Mouse (Mus musculus) heart, embryonic 14.5 days (tissue): ENCODE data around the gene Ptprk. TPM values are rescaled to one million over a fixed set of nuclear protein-coding genes. Genes with fewer than 3 reads are reported as not detected.

Source experiments
- ATAC-seq: fragments of 200-750 bp; cut with Nextera tagmentation; 2 replicates; pipeline ENCODE4 v1.8.0; 2017; ENCODE audit warnings: low read depth, moderate TSS enrichment; ENCODE audit not compliant: insufficient number of reproducible peaks, insufficient read depth, low FRiP score
- H3K27ac ChIP-seq, 2 experiments: fragments of 200-500 bp in 1 of 2; fragments of 300-500 bp in 1 of 2; sonication (generic) in 1 of 2; replicated peaks in 1 of 2; 2 replicates each; pipeline ENCODE4 v1.5.1; 2012 to 2014; ENCODE audit warnings: low read depth in 2 of 2, low read length in 2 of 2, control low read depth in 1 of 2, mild to moderate bottlenecking in 1 of 2, mixed read lengths in 1 of 2; ENCODE audit not compliant: control insufficient read depth in 1 of 2, insufficient read depth in 1 of 2
- H3K27me3 ChIP-seq: fragments of 300-500 bp; sonication (generic); 2 replicates; pipeline ENCODE4 v1.6.1; 2014; ENCODE audit warnings: mild to moderate bottlenecking, low read length, control low read depth; ENCODE audit not compliant: control insufficient read depth, insufficient read depth
- H3K36me3 ChIP-seq: fragments of 300-500 bp; sonication (generic); 2 replicates; pipeline ENCODE4 v1.6.1; 2014; ENCODE audit warnings: mild to moderate bottlenecking, control low read depth, low read length, mixed read lengths; ENCODE audit not compliant: control insufficient read depth, insufficient read depth
- H3K4me1 ChIP-seq, 2 experiments: fragments of 200-500 bp in 1 of 2; fragments of 300-500 bp in 1 of 2; sonication (generic) in 1 of 2; 2 replicates each; pipeline ENCODE4 v1.6.1; 2012 to 2014; ENCODE audit warnings: low read length in 2 of 2, control low read depth in 1 of 2, mixed read lengths in 1 of 2; ENCODE audit not compliant: control insufficient read depth in 2 of 2, insufficient read depth in 2 of 2
- H3K4me2 ChIP-seq: fragments of 300-500 bp; sonication (generic); 2 replicates; pipeline ENCODE4 v1.6.1; 2014; ENCODE audit warnings: mild to moderate bottlenecking, low read length
- H3K4me3 ChIP-seq, 2 experiments: fragments of 200-500 bp in 1 of 2; fragments of 300-500 bp in 1 of 2; sonication (generic) in 1 of 2; 2 replicates each; pipeline ENCODE4 v1.5.1; 2012 to 2014; ENCODE audit warnings: low read length in 2 of 2, mild to moderate bottlenecking in 2 of 2, control low read depth in 1 of 2, low read depth in 1 of 2, moderate library complexity in 1 of 2; ENCODE audit not compliant: control insufficient read depth in 1 of 2, insufficient read depth in 1 of 2
- H3K9ac ChIP-seq: fragments of 300-500 bp; sonication (generic); 2 replicates; pipeline ENCODE4 v1.6.1; 2014; ENCODE audit warnings: mild to moderate bottlenecking, low read length
- H3K9me3 ChIP-seq: fragments of 300-500 bp; sonication (generic); 2 replicates; pipeline ENCODE4 v1.6.1; 2016; ENCODE audit warnings: low read length, control low read depth; ENCODE audit not compliant: control insufficient read depth
- WGBS: fragments of 180-500 bp; shearing (Covaris S2); extraction: QIAGEN DNeasy Blood & Tissue Kit; methylation state at CpG from one replicate; pipeline ENCODE4 v1.1.7; 2014; 5-methylcytosine and 5-hydroxymethylcytosine counted together
- polyA plus RNA-seq: library from polyadenylated mRNA; unstranded; fragments of >200 nt; fragmentation: Nextera tagmentation; extraction: Ambion mirVana; gene quantifications from 2 replicates; pipeline ENCODE4 v1.2.1, GENCODE M21; 2014

The Ptprk gene
- polyA plus RNA-seq, 1 experiment from 2014 or later = 43.6 TPM

DNA sequence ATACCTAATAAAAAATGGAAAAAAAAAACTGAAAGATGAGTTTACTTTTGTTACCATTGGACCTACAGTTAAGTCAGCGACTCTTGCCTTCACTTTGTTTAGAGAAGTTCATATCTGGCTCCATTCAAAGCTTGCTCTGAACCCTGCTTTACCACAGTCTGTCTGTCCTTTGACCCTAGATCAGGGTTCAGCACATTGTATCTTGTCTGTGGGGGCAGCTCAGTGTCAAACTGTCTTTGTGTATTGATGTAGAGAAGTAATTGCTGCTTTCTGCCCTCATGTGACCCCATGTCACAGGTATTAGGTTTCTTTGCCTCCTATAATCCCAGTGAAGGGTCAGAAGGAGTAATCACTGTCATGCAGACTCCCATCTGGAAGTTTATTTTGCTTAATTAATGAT is 222.9 kb downstream of the Ptprk start:
- Histone ChIP-seq H3K4me3 (no peak overlapping the region), H3K4me2 (no peak overlapping the region), H3K27me3 (no peaks in the 10 kb centered on the region), H3K4me1 (0 out of 4 replicates have a peak, but pooled peaks cover 0 to 3% of the 10 kb centered on the region in 2 experiments), H3K27ac (no peak overlapping the region), H3K9me3 (no peaks in the 10 kb centered on the region), H3K9ac (no peak overlapping the region), H3K36me3 (no peaks in the 10 kb centered on the region)
- ATAC-seq = no peak
- 78% methylated on average over 1 of the region's 1 CpGs for WGBS

DNA sequence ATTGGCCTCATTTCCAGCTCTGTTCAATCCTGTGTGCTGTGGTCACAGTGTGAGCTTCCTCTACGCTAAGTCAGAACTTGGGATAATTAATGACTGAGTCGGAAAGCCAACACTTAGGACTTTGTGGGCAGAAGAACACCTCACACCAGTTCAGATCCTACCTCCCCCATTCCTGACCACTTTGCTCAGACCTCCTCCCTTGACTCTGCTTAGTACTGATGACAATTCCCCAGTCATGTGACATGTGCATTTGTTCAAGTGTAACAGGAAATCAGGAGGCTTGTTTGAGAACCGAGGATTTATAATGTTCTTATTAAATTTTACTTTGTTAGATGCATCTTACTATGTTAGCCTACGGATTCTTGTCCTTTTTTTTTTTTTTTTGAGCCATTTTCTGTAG is 224.6 kb downstream of the Ptprk start:
- H3K27ac ChIP-seq = no peak overlapping the region
- WGBS = 87% methylated on average over 4 of the region's 4 CpGs
- no peak overlapping the region for H3K9ac ChIP-seq
- no peaks in the 10 kb centered on the region for H3K36me3 ChIP-seq
- no peaks in the 10 kb centered on the region for H3K27me3 ChIP-seq
- no peak for ATAC-seq
- H3K4me1 ChIP-seq = 0 out of 4 replicates have a peak, but pooled peaks cover 0 to 3% of the 10 kb centered on the region in 2 experiments
- no peaks in the 10 kb centered on the region for H3K9me3 ChIP-seq
- H3K4me3 ChIP-seq = no peak overlapping the region
- no peak overlapping the region for H3K4me2 ChIP-seq

DNA sequence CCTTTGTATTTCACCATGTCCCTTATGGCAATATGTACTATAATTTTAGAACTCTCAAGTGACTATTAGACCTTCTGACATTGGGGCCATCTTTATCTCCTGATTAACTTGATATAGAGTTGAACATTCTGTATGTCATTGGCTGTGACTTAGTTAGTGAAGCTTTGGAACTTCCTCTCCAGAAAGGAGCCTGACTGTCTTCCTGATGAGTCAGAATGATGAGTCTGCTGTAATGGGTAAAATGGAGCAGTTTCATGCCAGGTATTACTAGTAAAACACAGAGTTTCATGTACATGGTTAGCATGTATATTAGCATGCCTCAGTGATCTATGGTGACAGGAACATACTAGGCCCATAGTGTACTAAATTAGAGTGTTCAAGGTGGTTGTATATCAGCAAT is 229.2 kb downstream of the Ptprk start:
- no peak for ATAC-seq
- H3K9ac ChIP-seq = no peak overlapping the region

DNA sequence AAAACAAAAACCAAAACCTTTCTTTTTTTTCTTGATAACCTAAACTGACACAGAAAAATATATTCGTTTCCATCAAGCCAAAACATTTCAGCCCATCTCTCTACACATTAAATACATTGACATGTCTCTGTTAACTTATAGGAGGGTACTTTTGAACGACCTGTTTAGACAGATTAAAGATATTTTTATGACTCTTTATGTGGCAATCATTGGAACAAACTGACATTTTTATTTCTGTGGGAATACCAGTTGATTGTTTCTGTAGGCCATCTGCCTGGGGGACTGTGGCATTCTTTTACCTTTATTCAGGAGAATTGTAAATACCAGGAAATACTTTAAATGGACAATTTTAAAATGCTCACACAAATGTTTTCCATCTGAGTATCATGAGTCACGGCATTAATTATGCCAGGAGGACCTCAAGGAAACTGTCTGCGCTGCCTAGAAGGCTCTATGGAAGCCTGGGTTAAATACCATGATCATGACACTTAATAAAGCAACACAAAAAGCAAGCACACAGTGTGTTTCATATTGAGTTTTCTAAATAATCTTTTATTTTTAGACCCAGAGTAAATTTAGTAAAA is 229.8 kb downstream of the Ptprk start:
- WGBS = 78% methylated on average over 4 of the region's 4 CpGs

More for the DNA sequence above, 229.2 kb downstream of the Ptprk start:
- H3K27ac ChIP-seq = no peak overlapping the region
- no peak overlapping the region for H3K4me2 ChIP-seq
- no peaks in the 10 kb centered on the region for H3K36me3 ChIP-seq
- no peaks in the 10 kb centered on the region for H3K27me3 ChIP-seq
- H3K4me3 ChIP-seq = no peak overlapping the region
- no peaks in the 10 kb centered on the region for H3K9me3 ChIP-seq
- peaks cover 4 to 8% of the 10 kb centered on the region in 2 experiments for H3K4me1 ChIP-seq

DNA sequence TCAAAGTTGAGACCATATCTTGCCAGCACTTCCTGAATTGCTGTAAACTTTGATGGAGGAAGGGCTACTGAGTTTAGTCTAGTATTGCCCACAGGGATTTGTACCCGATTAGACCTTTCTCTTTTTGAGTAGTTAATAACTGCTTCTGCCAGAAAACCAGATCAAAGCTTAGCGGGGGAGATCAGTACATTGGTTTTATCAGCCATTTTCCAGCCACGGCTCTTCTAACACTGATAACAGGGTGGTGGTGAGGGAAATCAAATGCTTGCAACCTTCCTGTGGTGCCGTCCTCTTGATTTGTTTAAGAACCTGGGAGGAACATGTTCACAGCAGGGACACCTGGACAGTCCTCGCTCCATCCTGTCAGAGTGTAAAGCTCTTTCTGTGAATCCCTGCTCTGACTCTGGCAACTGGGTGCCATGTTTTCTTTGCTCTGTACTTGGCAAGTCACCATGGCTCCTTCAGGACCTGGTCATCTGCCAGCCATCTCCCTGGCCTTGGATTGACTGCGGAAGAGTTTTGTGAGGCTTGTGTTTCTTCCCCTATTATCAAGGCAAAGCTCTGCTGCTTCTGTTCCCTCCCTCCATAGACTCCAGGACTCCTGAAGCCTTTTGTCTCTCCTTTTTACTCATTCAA is 231.9 kb downstream of the Ptprk start:
- Histone ChIP-seq H3K4me3 (no peak overlapping the region), H3K27me3 (no peaks in the 10 kb centered on the region), H3K9ac (no peak overlapping the region), H3K4me1 (peaks cover 4 to 11% of the 10 kb centered on the region in 2 experiments), H3K4me2 (no peak overlapping the region), H3K36me3 (no peaks in the 10 kb centered on the region), H3K9me3 (no peaks in the 10 kb centered on the region), H3K27ac (peak overlapping the region in 1 of 2 experiments; percentile 20; a peak in 1 of 4 replicates)
- no peak for ATAC-seq
- WGBS = 15% methylated on average over 6 of the region's 6 CpGs

More for the DNA sequence above, 229.8 kb downstream of the Ptprk start:
- peaks cover 4 to 8% of the 10 kb centered on the region in 2 experiments for H3K4me1 ChIP-seq
- no peaks in the 10 kb centered on the region for H3K9me3 ChIP-seq
- H3K9ac ChIP-seq = no peak overlapping the region
- H3K4me2 ChIP-seq = no peak overlapping the region
- H3K27ac ChIP-seq = no peak overlapping the region
- no peaks in the 10 kb centered on the region for H3K27me3 ChIP-seq
- ATAC-seq = no peak
- no peaks in the 10 kb centered on the region for H3K36me3 ChIP-seq
- H3K4me3 ChIP-seq = no peak overlapping the region

DNA sequence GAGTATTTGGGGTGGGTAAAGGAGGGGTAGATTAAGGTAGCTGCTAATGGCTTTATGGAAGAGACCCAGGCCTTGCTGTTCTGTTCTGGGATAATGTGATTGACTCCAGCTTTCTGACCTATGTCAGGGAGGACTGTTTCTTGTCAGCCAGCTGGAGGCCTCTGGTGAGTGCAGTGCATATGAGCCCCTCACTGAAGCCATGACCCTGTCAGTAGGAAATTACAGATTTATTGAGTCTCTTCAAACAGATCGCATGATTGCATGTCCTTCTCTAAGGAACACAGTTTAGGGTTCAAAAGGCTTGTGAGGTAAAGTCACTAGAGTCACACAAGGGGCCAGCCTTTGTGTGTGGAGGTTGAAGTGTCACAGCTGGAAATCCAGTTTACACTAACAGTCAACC is 236.7 kb downstream of the Ptprk start:
- no peaks in the 10 kb centered on the region for H3K9me3 ChIP-seq
- H3K4me3 ChIP-seq = no peak overlapping the region
- H3K4me2 ChIP-seq = no peak overlapping the region
- H3K9ac ChIP-seq = no peak overlapping the region
- peaks cover 4 to 12% of the 10 kb centered on the region in 2 experiments for H3K4me1 ChIP-seq
- ATAC-seq = no peak
- H3K36me3 ChIP-seq = no peaks in the 10 kb centered on the region
- H3K27me3 ChIP-seq = no peaks in the 10 kb centered on the region
- 43% methylated on average over 1 of the region's 1 CpGs for WGBS
- no peak overlapping the region for H3K27ac ChIP-seq

DNA sequence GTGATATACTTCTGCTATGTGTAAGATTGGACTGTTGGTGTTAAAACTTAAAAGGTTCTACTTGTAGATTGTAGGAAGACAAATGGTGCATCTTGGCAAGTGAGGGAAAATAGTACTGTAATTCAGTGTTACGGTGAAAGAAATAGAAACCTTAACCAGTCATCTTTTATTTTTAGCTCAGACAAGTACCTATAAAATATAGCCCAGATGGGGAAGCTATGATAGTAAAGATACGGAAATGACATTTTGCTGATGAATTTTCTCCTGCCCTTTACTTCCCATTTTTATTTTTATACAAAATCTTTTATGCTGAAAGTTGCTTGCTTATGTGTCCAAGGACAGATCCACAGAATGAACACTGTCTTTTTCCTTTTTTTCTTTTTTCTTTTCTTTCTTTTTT is 248.4 kb downstream of the Ptprk start:
- no peak overlapping the region for H3K4me3 ChIP-seq
- 77% methylated on average over 2 of the region's 2 CpGs for WGBS
- ATAC-seq = no peak
- H3K9me3 ChIP-seq = no peaks in the 10 kb centered on the region
- H3K4me1 ChIP-seq = no peaks in the 10 kb centered on the region
- no peak overlapping the region for H3K4me2 ChIP-seq
- no peaks in the 10 kb centered on the region for H3K36me3 ChIP-seq
- H3K27me3 ChIP-seq = no peaks in the 10 kb centered on the region
- no peak overlapping the region for H3K9ac ChIP-seq
- H3K27ac ChIP-seq = no peak overlapping the region

DNA sequence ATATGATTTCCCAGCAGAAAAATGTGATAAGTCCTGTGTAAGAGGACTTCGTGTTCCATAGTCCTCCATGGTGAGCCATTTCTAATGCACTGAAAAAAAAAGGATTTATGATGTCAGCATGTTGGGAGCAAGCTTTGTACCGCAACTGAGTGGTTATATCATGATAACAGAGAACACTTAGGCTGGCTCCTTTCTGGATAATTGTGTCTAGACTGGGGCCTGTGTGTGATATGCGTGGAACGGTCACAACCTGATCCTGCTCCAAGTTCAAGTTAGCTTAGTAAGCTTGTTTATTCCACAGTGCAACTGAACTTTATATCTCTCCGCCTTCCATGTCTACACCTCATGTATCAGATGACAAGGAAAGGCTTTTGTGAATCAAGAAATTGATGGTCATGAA is 260.6 kb downstream of the Ptprk start:
- 75% methylated on average over 5 of the region's 5 CpGs for WGBS
- no peaks in the 10 kb centered on the region for H3K27me3 ChIP-seq

More for the DNA sequence above, 260.6 kb downstream of the Ptprk start:
- Histone ChIP-seq H3K9me3 (no peaks in the 10 kb centered on the region), H3K36me3 (no peaks in the 10 kb centered on the region), H3K9ac (no peak overlapping the region), H3K27ac (no peak overlapping the region), H3K4me2 (no peak overlapping the region), H3K4me1 (peaks cover 2 to 5% of the 10 kb centered on the region in 2 experiments; a peak in 1 of 4 replicates), H3K4me3 (no peak overlapping the region)
- no peak for ATAC-seq
